Mouse (Mus musculus) embryo, embryonic 11 days (tissue): ENCODE data around the gene Fam196b.

Experiments used
- DNase-seq: peaks from one replicate; pipeline ENCODE4 v3.0.0-alpha.2; 2015

Gene Fam196b

GRCm38 (mm10) chr11:34332344-34333031 is 17.9 kb downstream of the Fam196b start:
- DNase-seq = no peak

- no peak for DNase-seq
Observed at GRCm38 (mm10) chr11:34337907-34338306, 23.3 kb downstream of the Fam196b start.

- DNase-seq = no peak
Observed at GRCm38 (mm10) chr11:34339693-34340092, 25.1 kb downstream of the Fam196b start.

- DNase-seq = no peak
Observed at GRCm38 (mm10) chr11:34343742-34344307, 29.2 kb downstream of the Fam196b start.

GRCm38 (mm10) chr11:34344310-34344709 is 29.7 kb downstream of the Fam196b start:
- DNase-seq = no peak

- no peak for DNase-seq
Observed at GRCm38 (mm10) chr11:34348287-34348918, 33.8 kb downstream of the Fam196b start.

- no peak for DNase-seq
Observed at GRCm38 (mm10) chr11:34349453-34350056, 34.9 kb downstream of the Fam196b start.

GRCm38 (mm10) chr11:34355406-34355805 is 40.8 kb downstream of the Fam196b start:
- no peak for DNase-seq

- DNase-seq = no peak
Observed at GRCm38 (mm10) chr11:34356109-34356508, 41.5 kb downstream of the Fam196b start.

GRCm38 (mm10) chr11:34372224-34372623 is 57.6 kb downstream of the Fam196b start:
- no peak for DNase-seq

GRCm38 (mm10) chr11:34375557-34375956 is 60.9 kb downstream of the Fam196b start:
- DNase-seq = no peak

GRCm38 (mm10) chr11:34377649-34378048 is 63.0 kb downstream of the Fam196b start:
- DNase-seq = no peak

- DNase-seq = no peak
Observed at GRCm38 (mm10) chr11:34383501-34383900, 68.9 kb downstream of the Fam196b start.

GRCm38 (mm10) chr11:34384178-34384577 is 69.6 kb downstream of the Fam196b start:
- no peak for DNase-seq

- DNase-seq = no peak
Observed at GRCm38 (mm10) chr11:34385001-34385688, 70.5 kb downstream of the Fam196b start.

GRCm38 (mm10) chr11:34389261-34390116 is 74.9 kb downstream of the Fam196b start:
- no peak for DNase-seq

GRCm38 (mm10) chr11:34392105-34392504 is 77.5 kb downstream of the Fam196b start:
- DNase-seq = no peak

- no peak for DNase-seq
Observed at GRCm38 (mm10) chr11:34395802-34396201, 81.2 kb downstream of the Fam196b start.

GRCm38 (mm10) chr11:34397661-34398060 is 83.0 kb downstream of the Fam196b start:
- no peak for DNase-seq

GRCm38 (mm10) chr11:34398555-34398954 is 83.9 kb downstream of the Fam196b start:
- DNase-seq = no peak

GRCm38 (mm10) chr11:34401343-34401742 is 86.7 kb downstream of the Fam196b start:
- no peak for DNase-seq

GRCm38 (mm10) chr11:34405311-34405710 is 90.7 kb downstream of the Fam196b start:
- no peak for DNase-seq
